Mouse (Mus musculus): ENCODE data around the gene Eif4e3. TPM values are rescaled to one million over a fixed set of nuclear protein-coding genes. Genes with fewer than 3 reads are reported as not detected.

Gene Eif4e3
- 9.1 and 9.3 TPM in 2 replicates for polyA plus RNA-seq (2015; fragmentation: Nextera tagmentation; extraction: Ambion mirVana)

- H3K36me3 ChIP-seq, result no peaks in the 10 kb centered on the region
- H3K4me3 ChIP-seq, result peak within 1 kb of the TSS; percentile 75
- H3K27ac ChIP-seq (replicated peaks), result peak within 1 kb of the TSS; percentile 78
- H3K9me3 ChIP-seq, result no peaks in the 10 kb centered on the region
- under 1% methylated on average over 75 of the region's 75 CpGs for WGBS
- peak within 1 kb of the TSS; percentile 95 for H3K4me2 ChIP-seq
- H3K9ac ChIP-seq, result peak within 1 kb of the TSS; percentile 86
- peaks cover 65% of the 10 kb centered on the region for H3K4me1 ChIP-seq (replicated peaks)
- peak; percentile 22; the same call in 1 of the 2 replicates for ATAC-seq (ENCODE audit: low read depth)
- peaks cover 39% of the 10 kb centered on the region for H3K27me3 ChIP-seq
Observed at GRCm38 (mm10) chr6:99666318-99667171, at the start of gene Eif4e3, which contains the start of gene Gm20696. Gene Eif4e3 (minus strand): TSS chr6:99666771. Gene Gm20696 (minus strand): TSS chr6:99666797.

GRCm38 (mm10) chr6:99715913-99716312 is 49.3 kb upstream of the Eif4e3 start:
- Histone ChIP-seq H3K27me3 (peaks cover 21% of the 10 kb centered on the region), H3K9ac (no peak overlapping the region), H3K9me3 (no peaks in the 10 kb centered on the region), H3K36me3 (no peaks in the 10 kb centered on the region), H3K4me3 (no peak overlapping the region), H3K4me1 (replicated peaks) (no peaks in the 10 kb centered on the region), H3K27ac (replicated peaks) (no peak overlapping the region), H3K4me2 (no peak overlapping the region)
- no peak for ATAC-seq (ENCODE audit: low read depth)
- WGBS, result 69% methylated on average over 5 of the region's 6 CpGs

- ATAC-seq (ENCODE audit: low read depth), result no peak
- Histone ChIP-seq H3K27ac (replicated peaks) (no peak overlapping the region), H3K9me3 (no peaks in the 10 kb centered on the region), H3K4me3 (no peak overlapping the region), H3K4me2 (no peak overlapping the region), H3K4me1 (replicated peaks) (no peaks in the 10 kb centered on the region), H3K27me3 (peaks cover 23% of the 10 kb centered on the region), H3K9ac (no peak overlapping the region), H3K36me3 (no peaks in the 10 kb centered on the region)
- 71% methylated on average over 6 of the region's 6 CpGs for WGBS
Observed at GRCm38 (mm10) chr6:99715191-99715590, 48.6 kb upstream of the Eif4e3 start.

GRCm38 (mm10) chr6:99713256-99713655 is 46.7 kb upstream of the Eif4e3 start:
- 81% methylated on average over 5 of the region's 5 CpGs for WGBS
- no peak for ATAC-seq (ENCODE audit: low read depth)
- Histone ChIP-seq H3K36me3 (no peaks in the 10 kb centered on the region), H3K9ac (no peak overlapping the region), H3K4me2 (no peak overlapping the region), H3K27me3 (peaks cover 29% of the 10 kb centered on the region), H3K4me3 (no peak overlapping the region), H3K27ac (replicated peaks) (no peak overlapping the region), H3K9me3 (no peaks in the 10 kb centered on the region), H3K4me1 (replicated peaks) (no peaks in the 10 kb centered on the region)

- no peak overlapping the region for H3K27ac ChIP-seq (replicated peaks)
- no peaks in the 10 kb centered on the region for H3K9me3 ChIP-seq
- WGBS, result 71% methylated on average over 11 of the region's 11 CpGs
Observed at GRCm38 (mm10) chr6:99711576-99712101, 45.1 kb upstream of the Eif4e3 start.

GRCm38 (mm10) chr6:99700484-99700883 is 33.9 kb upstream of the Eif4e3 start:
- H3K9ac ChIP-seq, result no peak overlapping the region
- WGBS, result 49% methylated on average over 3 of the region's 3 CpGs
- no peak overlapping the region for H3K4me3 ChIP-seq
- H3K36me3 ChIP-seq, result no peaks in the 10 kb centered on the region
- H3K9me3 ChIP-seq, result no peaks in the 10 kb centered on the region
- H3K4me2 ChIP-seq, result no peak overlapping the region
- H3K4me1 ChIP-seq (replicated peaks), result 0 out of 2 replicates have a peak, but pooled peaks cover 5% of the 10 kb centered on the region
- H3K27ac ChIP-seq (replicated peaks), result no peak overlapping the region
- peaks cover 31% of the 10 kb centered on the region for H3K27me3 ChIP-seq
- ATAC-seq (ENCODE audit: low read depth), result peak; percentile 43; the same call in 1 of the 2 replicates

More at GRCm38 (mm10) chr6:99711576-99712101, 45.1 kb upstream of the Eif4e3 start:
- Histone ChIP-seq H3K27me3 (peaks cover 32% of the 10 kb centered on the region), H3K4me1 (replicated peaks) (no peaks in the 10 kb centered on the region), H3K4me3 (no peak overlapping the region), H3K9ac (no peak overlapping the region), H3K36me3 (no peaks in the 10 kb centered on the region), H3K4me2 (no peak overlapping the region)
- no peak for ATAC-seq (ENCODE audit: low read depth)

- H3K9me3 ChIP-seq, result no peaks in the 10 kb centered on the region
- peaks cover 30% of the 10 kb centered on the region for H3K4me1 ChIP-seq (replicated peaks)
- H3K27me3 ChIP-seq, result peaks cover 89% of the 10 kb centered on the region
- peak overlapping the region; percentile 74 for H3K4me3 ChIP-seq
- H3K9ac ChIP-seq, result peak overlapping the region; percentile 93
- peak overlapping the region; percentile 82 for H3K4me2 ChIP-seq
- no peaks in the 10 kb centered on the region for H3K36me3 ChIP-seq
- H3K27ac ChIP-seq (replicated peaks), result peak overlapping the region; percentile 92
- 1% methylated on average over 86 of the region's 110 CpGs for WGBS
- peak; percentile 36 for ATAC-seq (ENCODE audit: low read depth)
Observed at GRCm38 (mm10) chr6:99692916-99693841, 26.6 kb upstream of the Eif4e3 start.

- under 1% methylated on average over 90 of the region's 112 CpGs for WGBS
Observed at GRCm38 (mm10) chr6:99692206-99692915, 25.8 kb upstream of the Eif4e3 start, which contains the start of gene Gpr27. Gene Gpr27 (plus strand): TSS chr6:99692679.

GRCm38 (mm10) chr6:99691666-99692205 is 25.2 kb upstream of the Eif4e3 start:
- Histone ChIP-seq H3K4me2 (peak overlapping the region; percentile 82), H3K27me3 (peaks cover 80% of the 10 kb centered on the region), H3K9ac (peak overlapping the region; percentile 93), H3K4me3 (peak overlapping the region; percentile 74), H3K36me3 (no peaks in the 10 kb centered on the region), H3K9me3 (no peaks in the 10 kb centered on the region), H3K27ac (replicated peaks) (peak overlapping the region; percentile 92), H3K4me1 (replicated peaks) (peaks cover 30% of the 10 kb centered on the region)
- 6% methylated on average over 25 of the region's 25 CpGs for WGBS
- ATAC-seq (ENCODE audit: low read depth), result peak; percentile 23

More at GRCm38 (mm10) chr6:99692206-99692915, 25.8 kb upstream of the Eif4e3 start, which contains the start of gene Gpr27:
- Histone ChIP-seq H3K4me1 (replicated peaks) (peaks cover 30% of the 10 kb centered on the region), H3K36me3 (no peaks in the 10 kb centered on the region), H3K4me2 (peak within 1 kb of the TSS; percentile 82), H3K27me3 (peaks cover 83% of the 10 kb centered on the region), H3K9ac (peak within 1 kb of the TSS; percentile 93), H3K9me3 (no peaks in the 10 kb centered on the region), H3K4me3 (peak within 1 kb of the TSS; percentile 74), H3K27ac (replicated peaks) (peak within 1 kb of the TSS; percentile 92)
- peak; percentile 88 for ATAC-seq (ENCODE audit: low read depth)

GRCm38 (mm10) chr6:99688513-99688912 is 21.9 kb upstream of the Eif4e3 start:
- Histone ChIP-seq H3K27me3 (peaks cover 50% of the 10 kb centered on the region), H3K27ac (replicated peaks) (no peak overlapping the region), H3K4me3 (no peak overlapping the region), H3K9ac (no peak overlapping the region), H3K4me2 (no peak overlapping the region), H3K4me1 (replicated peaks) (peaks cover 14% of the 10 kb centered on the region), H3K9me3 (0 out of 2 replicates have a peak, but pooled peaks cover 2% of the 10 kb centered on the region), H3K36me3 (no peaks in the 10 kb centered on the region)
- WGBS, result 81% methylated on average over 6 of the region's 6 CpGs
- no peak for ATAC-seq (ENCODE audit: low read depth)

- no peak overlapping the region for H3K9ac ChIP-seq
- H3K9me3 ChIP-seq, result 0 out of 2 replicates have a peak, but pooled peaks cover 2% of the 10 kb centered on the region
- H3K4me1 ChIP-seq (replicated peaks), result no peaks in the 10 kb centered on the region
- peaks cover 17% of the 10 kb centered on the region for H3K27me3 ChIP-seq
- no peaks in the 10 kb centered on the region for H3K36me3 ChIP-seq
- ATAC-seq (ENCODE audit: low read depth), result no peak
- H3K4me3 ChIP-seq, result no peak overlapping the region
- 57% methylated on average over 5 of the region's 5 CpGs for WGBS
- H3K27ac ChIP-seq (replicated peaks), result no peak overlapping the region
- no peak overlapping the region for H3K4me2 ChIP-seq
Observed at GRCm38 (mm10) chr6:99684899-99685298, 18.3 kb upstream of the Eif4e3 start.
